Mouse (Mus musculus): Measurements from ENCODE around the gene Il1r1.

DNA sequence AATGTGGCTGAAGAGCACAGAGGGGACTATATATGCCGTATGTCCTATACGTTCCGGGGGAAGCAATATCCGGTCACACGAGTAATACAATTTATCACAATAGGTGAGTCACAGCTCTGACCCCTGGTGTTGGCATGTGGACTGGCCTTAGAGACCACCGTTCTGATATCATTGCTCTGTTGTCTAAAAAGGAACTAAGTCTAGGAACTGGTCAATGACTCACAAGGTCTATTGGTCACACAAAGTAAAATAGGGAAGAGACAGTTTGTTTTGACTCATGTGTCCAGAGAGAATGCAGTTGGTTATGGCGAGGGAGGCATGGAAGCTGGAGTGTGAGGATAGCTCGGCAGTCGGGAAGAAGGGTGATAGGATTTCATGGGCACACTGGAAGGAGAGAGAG is 69.9 kb downstream of the Il1r1 start:
- TF ChIP-seq TCF12 (IDR thresholded peaks at IDR 0.05; ENCODE audit: insufficient read depth, poor library complexity, severe bottlenecking) (no peak), MAX (IDR thresholded peaks at IDR 0.05; ENCODE audit: low read depth) (no peak), USF1 (IDR thresholded peaks at IDR 0.05; ENCODE audit: low read depth) (no peak)

Data from myocyte (in vitro differentiated cells).